Mouse (Mus musculus) T-helper 17 cell (primary cell): ENCODE results near the gene Zfp160.
"Not testable (repeated sequence)": the region's sequence is repeated elsewhere in the genome, so short reads cannot be mapped to it uniquely, and the experiment has no call there.

Experiments used
- in situ Hi-C, 2 experiments: fragments of 300-600 bp; cut with MboI, MseI; formaldehyde crosslinking; loops; 1 replicate in 1 of 2; 2 replicates in 1 of 2; pipeline ENCODE4 v1.15.1; 2025; ENCODE audit warnings: high pct_unique_total_duplicates in 2 of 2

Zfp160 gene

GRCm38 (mm10) chr17:21008382-21009331, at the start of gene Zfp160:
Gene Zfp160, plus strand, starts transcription at chr17:21008903.
- in situ Hi-C loops = loop anchor here in 1 of 2 experiments (5.0 kb wide), 1 partner anchor 61 kb away; the partner anchor contains the start of gene Ppp2r1a

GRCm38 (mm10) chr17:20960386-20960785, 48.3 kb upstream of the Zfp160 start:
- in situ Hi-C loops = loop anchor here in 1 of 2 experiments (25.0 kb wide), 1 partner anchor 502 kb away; the partner anchor contains the start of gene Zfp51

DNA sequence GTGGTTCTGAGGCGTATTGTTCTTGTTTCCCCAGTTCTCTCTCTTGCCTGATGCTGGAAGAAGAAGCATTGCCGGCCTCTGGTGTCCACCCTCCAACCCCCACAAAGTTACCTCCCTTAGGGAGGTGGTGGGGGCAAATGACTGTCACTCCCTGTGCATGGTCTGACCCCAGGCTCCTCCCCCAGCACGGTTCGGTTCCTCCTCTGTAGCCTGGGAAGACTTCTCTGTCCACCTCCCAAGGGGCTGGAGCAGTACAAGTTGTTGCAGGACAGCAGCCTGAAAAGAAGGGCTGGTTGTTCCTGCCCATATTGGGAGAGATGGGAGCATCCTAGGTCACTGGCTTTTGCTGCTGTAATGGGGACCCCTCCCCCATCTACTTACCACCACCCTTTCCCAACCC, 43.3 kb upstream of the Zfp160 start:
- in situ Hi-C loops = loop anchor here in 1 of 2 experiments (5.0 to 25.0 kb wide), 2 partner anchors 47 to 497 kb away; partner anchors contain the start of gene Zfp51

DNA sequence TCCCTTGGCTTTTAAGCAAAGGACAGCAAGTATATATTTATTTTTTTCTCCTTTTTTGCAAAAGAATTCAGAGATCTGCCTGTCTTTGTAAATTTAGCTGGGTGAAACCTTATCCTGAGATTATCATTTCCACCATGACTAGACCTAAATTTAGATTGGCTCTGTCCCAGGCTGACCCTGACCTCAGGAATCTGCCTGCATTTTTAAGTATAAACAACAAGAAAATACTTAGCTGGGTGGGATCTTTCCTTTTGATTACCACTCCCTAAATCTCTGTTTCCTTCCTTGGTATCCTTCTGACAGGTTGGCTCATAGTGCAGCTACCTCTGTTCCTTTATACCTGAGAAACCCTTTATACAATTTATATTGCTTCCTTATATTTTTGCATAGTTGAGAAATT, 42.0 kb upstream of the Zfp160 start:
- in situ Hi-C loops = loop anchor here in 1 of 2 experiments (5.0 to 25.0 kb wide), 2 partner anchors 46 to 496 kb away; partner anchors contain the start of gene Zfp51

DNA sequence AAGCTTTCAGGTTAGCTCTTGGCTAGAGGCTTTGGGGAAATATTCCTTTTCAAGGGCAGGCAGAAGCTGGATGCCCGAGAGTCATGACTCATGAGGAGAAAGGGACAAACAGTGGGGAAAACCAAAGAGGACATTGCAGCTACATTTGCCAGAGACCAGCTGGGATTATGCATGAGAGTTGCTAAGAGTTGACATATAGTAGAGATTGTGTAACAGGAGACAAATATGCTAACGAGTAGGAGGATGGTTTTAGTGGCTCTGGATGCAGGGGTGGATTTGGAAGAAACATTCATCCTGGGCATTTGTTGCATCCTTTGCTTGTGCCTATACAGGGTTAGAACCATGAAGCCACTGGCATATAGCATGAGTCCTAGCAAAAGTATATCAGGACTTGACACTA, 15.0 kb upstream of the Zfp160 start:
- in situ Hi-C loops = no loop called here

- in situ Hi-C loops = no loop called here
Measured at GRCm38 (mm10) chr17:20996364-20996763, 12.3 kb upstream of the Zfp160 start, which contains the start of gene Vmn1r233. Gene Vmn1r233, minus strand, starts transcription at chr17:20996464.

GRCm38 (mm10) chr17:21009726-21010125, 1.0 kb downstream of the Zfp160 start:
- in situ Hi-C loops = loop anchor here (5.0 kb wide), 2 partner anchors 42 to 62 kb away; partner anchors contain the start of gene Ppp2r1a (in 1 of the 2)

GRCm38 (mm10) chr17:21018410-21019080, 9.8 kb downstream of the Zfp160 start:
- in situ Hi-C loops = loop anchor here in 1 of 2 experiments (5.0 kb wide), 1 partner anchor 364 kb away; the partner anchor contains the start of gene Zfp677

- in situ Hi-C loops = not testable (repeated sequence)
Measured at GRCm38 (mm10) chr17:21048020-21048419, 39.3 kb downstream of the Zfp160 start.

GRCm38 (mm10) chr17:21050901-21051300, 42.2 kb downstream of the Zfp160 start:
- in situ Hi-C loops = no loop called here

DNA sequence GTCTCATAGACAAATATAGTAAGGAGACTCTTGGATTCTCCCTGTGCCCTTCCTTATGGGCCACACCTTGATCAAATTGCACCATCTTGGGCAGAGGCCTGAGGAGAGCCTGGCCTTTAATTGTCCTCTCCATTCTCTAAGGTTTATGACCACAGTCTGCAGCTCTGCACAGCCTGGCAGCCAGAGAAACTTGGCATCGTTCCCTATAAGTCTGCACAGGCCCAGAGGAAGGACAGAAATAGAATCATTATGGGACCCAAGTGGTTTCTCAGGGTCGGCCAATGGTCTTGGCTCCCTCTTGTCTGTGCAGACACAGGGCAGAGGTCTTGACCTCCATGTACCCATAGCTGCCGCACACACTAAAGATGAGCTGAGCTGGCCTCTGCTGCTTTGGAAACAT, 42.6 kb downstream of the Zfp160 start:
- in situ Hi-C loops = not testable (repeated sequence)

DNA sequence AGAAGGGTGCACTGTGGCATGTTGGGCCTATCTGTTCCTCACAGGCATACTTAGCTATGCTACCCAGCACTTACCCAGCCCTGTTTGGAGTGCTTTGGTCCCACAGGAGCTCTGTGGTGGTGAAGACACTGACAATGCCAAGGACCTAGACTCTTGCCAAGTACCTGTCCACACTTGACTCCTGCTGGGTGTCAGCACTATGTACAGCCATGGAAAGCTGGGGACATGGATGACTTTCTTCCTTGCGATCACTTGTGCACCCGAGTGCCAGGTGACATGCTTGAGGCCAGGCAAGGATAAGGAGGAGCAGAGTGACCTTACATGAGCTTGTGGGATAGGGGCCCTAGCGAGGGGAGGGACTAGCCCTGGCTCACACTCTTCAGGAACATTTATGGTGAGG, 43.2 kb downstream of the Zfp160 start:
- in situ Hi-C loops = not testable (repeated sequence)

- in situ Hi-C loops = no loop called here
Measured at GRCm38 (mm10) chr17:21053267-21053666, 44.6 kb downstream of the Zfp160 start.

DNA sequence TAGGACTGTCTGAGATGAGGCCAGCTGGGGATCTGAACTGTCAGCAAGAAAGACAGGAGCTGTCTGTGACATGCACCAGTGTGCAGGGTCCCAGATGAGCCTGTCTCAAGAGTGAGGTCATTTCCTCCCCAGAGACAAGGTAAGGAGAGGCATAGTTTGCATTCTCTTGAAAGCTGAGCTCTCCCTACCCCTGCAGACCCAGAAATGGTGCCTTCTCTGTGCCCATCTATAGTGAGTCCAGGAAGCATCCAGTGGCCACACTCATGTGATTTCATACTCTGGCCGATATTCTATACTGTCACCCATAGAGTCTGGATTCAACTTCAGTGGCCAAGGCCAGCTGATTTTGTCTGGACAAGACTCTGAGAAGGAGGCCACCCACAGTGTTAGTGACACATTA, 46.4 kb downstream of the Zfp160 start:
- in situ Hi-C loops = loop anchor here (5.0 kb wide), 1 partner anchor 37 kb away; no protein-coding TSS in a partner anchor

- in situ Hi-C loops = no loop called here
Measured at GRCm38 (mm10) chr17:21065501-21065900, 56.8 kb downstream of the Zfp160 start.

DNA sequence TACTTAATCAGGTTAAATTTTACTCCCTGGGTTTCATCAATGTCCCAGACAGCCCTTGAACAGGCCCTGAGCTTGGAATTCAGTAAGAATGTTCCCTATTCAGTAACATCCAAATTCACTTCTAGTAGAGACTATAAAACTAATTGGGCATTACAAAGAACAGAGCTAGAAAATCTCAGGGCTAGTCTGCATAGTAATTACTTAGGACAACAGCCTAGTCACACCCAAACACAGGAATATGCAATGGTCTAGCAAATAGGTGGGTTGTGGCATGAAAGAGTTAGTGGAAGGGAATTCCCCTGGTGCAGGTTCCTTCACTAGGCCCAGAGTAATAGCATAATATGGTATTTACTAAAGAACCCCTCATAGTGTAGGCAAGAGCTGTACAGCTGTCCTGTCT, 58.3 kb downstream of the Zfp160 start:
- in situ Hi-C loops = no loop called here

- in situ Hi-C loops = not testable (repeated sequence)
Measured at GRCm38 (mm10) chr17:21069443-21069842, 60.7 kb downstream of the Zfp160 start.

- in situ Hi-C loops = not testable (repeated sequence)
Measured at GRCm38 (mm10) chr17:21070971-21071370, 62.3 kb downstream of the Zfp160 start.
